In the genomic region with DNA sequence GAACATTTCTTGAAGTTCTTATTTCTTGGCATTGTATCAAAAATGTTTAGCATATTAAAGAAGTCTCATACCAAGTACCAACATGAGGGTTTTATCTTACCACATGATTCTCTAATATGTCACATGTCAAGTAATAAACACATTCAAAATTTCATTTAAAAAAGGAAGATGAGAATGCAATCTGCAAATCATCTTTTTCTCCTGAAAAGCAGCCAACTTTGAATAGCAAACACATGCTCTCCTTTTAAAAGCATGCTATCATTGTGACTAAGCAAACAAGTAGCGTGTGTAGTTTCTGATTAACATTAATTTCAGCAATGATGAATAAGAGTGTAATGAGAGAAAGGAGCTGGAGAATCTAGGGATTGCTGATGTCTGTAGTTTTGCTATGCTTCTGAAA, we compare ENCODE assay signal across 19 mouse cellular contexts. TPM values are rescaled to one million over a fixed set of nuclear protein-coding genes. Genes with fewer than 3 reads are reported as not detected.
DNase-seq lines count a peak whose midpoint lies in the region; ATAC-seq lines count a peak whose summit lies in the region.
"Had no signal": no experiment of that assay in that cellular context is flagged by ENCODE, and none has a peak within 500 bp of the region (broad histone marks: within the 10 kb centered on the region; RNA-seq: fewer than 3 reads in every experiment).

No protein-coding gene starts in this region.

- no peaks in the 10 kb centered on the region for H3K4me1 ChIP-seq in forebrain, embryonic 14.5 days (ENCODE audit: control insufficient read depth, insufficient read depth, low read length)
- peaks cover 10% of the 10 kb centered on the region; the same call in 1 of the 2 replicates for H3K4me1 ChIP-seq in forebrain, embryonic 15.5 days
- H3K4me1 ChIP-seq: intestine, embryonic 15.5 days had no signal

- H3K27ac ChIP-seq in forebrain, embryonic 14.5 days (ENCODE audit: low read depth, low read length), result no peak overlapping the region
- H3K27ac ChIP-seq in forebrain, embryonic 15.5 days (replicated peaks), result no peak overlapping the region
- H3K27ac ChIP-seq: heart, embryonic 10.5 days; hindbrain, embryonic 14.5 days; intestine, embryonic 15.5 days had no signal

- 0 out of 2 replicates have a peak, but pooled peaks have one; percentile 29 for ATAC-seq in forebrain, embryonic 14.5 days
- ATAC-seq in forebrain, embryonic 15.5 days (replicated peaks), result no peak
- ATAC-seq in megakaryocyte progenitor cell, adult 5-6 weeks (replicated peaks; ENCODE audit: poor library complexity), result 0 out of 2 replicates have a peak, but pooled peaks have one; percentile 26
- ATAC-seq: intestine, embryonic 15.5 days had no signal

- DNase-seq in forebrain, embryonic 14.5 days (ENCODE audit: low spot score), result peak; percentile 61
- peak; percentile 18 for DNase-seq in layer of hippocampus, adult 9-10 months (ENCODE audit: low spot score)
- no peak for DNase-seq in layer of hippocampus, postnatal 36 days
- DNase-seq in brain, adult 2 months (ENCODE audit: low read depth, low spot score), result peak; percentile 27
- no peak for DNase-seq in urinary bladder, postnatal 36 days (ENCODE audit: low spot score in 2 of 2)
- no peak for DNase-seq in spleen, adult 18-20 months
- DNase-seq: adrenal gland, adult 8-10 months; cerebellum, adult 11 months; cerebellum, adult 9-10 months; cerebellum, postnatal 25 days; heart, adult 18-20 months; heart, postnatal 14 days; kidney, adult 18-20 months had no signal

- no peaks in the 10 kb centered on the region for H3K9me3 ChIP-seq in forebrain, embryonic 14.5 days (replicated peaks; ENCODE audit: control insufficient read depth, low read length)
- H3K9me3 ChIP-seq in forebrain, embryonic 15.5 days, result no peaks in the 10 kb centered on the region
- H3K9me3 ChIP-seq: embryonic facial prominence, embryonic 12.5 days; heart, embryonic 10.5 days; intestine, embryonic 15.5 days had no signal

- H3K27me3 ChIP-seq in forebrain, embryonic 14.5 days (replicated peaks; ENCODE audit: control insufficient read depth, insufficient read depth, low read length), result no peaks in the 10 kb centered on the region
- no peaks in the 10 kb centered on the region for H3K27me3 ChIP-seq in forebrain, embryonic 15.5 days
- H3K27me3 ChIP-seq: embryonic facial prominence, embryonic 12.5 days; intestine, embryonic 15.5 days had no signal

- H3K36me3 ChIP-seq in forebrain, embryonic 14.5 days (ENCODE audit: control insufficient read depth, insufficient read depth, low read length), result peaks cover 5% of the 10 kb centered on the region; the same call in 1 of the 2 replicates
- no peaks in the 10 kb centered on the region for H3K36me3 ChIP-seq in forebrain, embryonic 15.5 days
- H3K36me3 ChIP-seq: embryonic facial prominence, embryonic 12.5 days; heart, embryonic 10.5 days; intestine, embryonic 15.5 days had no signal

- 78% methylated on average over 1 of the region's 1 CpGs for WGBS in forebrain, embryonic 14.5 days
- 55% methylated on average over 1 of the region's 1 CpGs for WGBS in forebrain, embryonic 15.5 days

- no peak overlapping the region for H3K9ac ChIP-seq in forebrain, embryonic 14.5 days (ENCODE audit: low read length)
- H3K9ac ChIP-seq in forebrain, embryonic 15.5 days (replicated peaks), result no peak overlapping the region
- H3K9ac ChIP-seq: embryonic facial prominence, embryonic 12.5 days; hindbrain, embryonic 14.5 days; intestine, embryonic 15.5 days had no signal

- no peak overlapping the region for H3K4me3 ChIP-seq in forebrain, embryonic 14.5 days (ENCODE audit: low read depth, low read length)
- H3K4me3 ChIP-seq in forebrain, embryonic 15.5 days, result no peak overlapping the region
- H3K4me3 ChIP-seq: embryonic facial prominence, embryonic 12.5 days; heart, embryonic 10.5 days; intestine, embryonic 15.5 days had no signal

- no peak overlapping the region for H3K4me2 ChIP-seq in forebrain, embryonic 14.5 days (ENCODE audit: low read length)
- H3K4me2 ChIP-seq in forebrain, embryonic 15.5 days (replicated peaks), result no peak overlapping the region
- H3K4me2 ChIP-seq: embryonic facial prominence, embryonic 12.5 days; hindbrain, embryonic 14.5 days; intestine, embryonic 15.5 days had no signal

RNA-seq across cellular contexts. Expression of a gene that starts 29.2 kb away (rescaled TPM):
- polyA plus RNA-seq in forebrain, embryonic 14.5 days (2014; fragmentation: Nextera tagmentation; extraction: Ambion mirVana), result 14.7 and 16.1 TPM in 2 replicates
- 13.6 and 14.0 TPM in 2 replicates for polyA plus RNA-seq in forebrain, embryonic 15.5 days (2015; fragmentation: Nextera tagmentation; extraction: Ambion mirVana)
- 10 to 100 TPM; 27.6 to 30.1 TPM for total RNA-seq in layer of hippocampus, postnatal 36 days (2021)
- total RNA-seq in megakaryocyte progenitor cell, adult 5-6 weeks (2015), result 10.1 and 13.6 TPM in 2 replicates
- 11.6 and 14.6 TPM in 2 replicates for total RNA-seq in megakaryocyte progenitor cell, adult 5-6 weeks (2017)

RNA-seq across cellular contexts. Expression of a gene that starts 29.5 kb away (rescaled TPM):
- 103 and 111 TPM in 2 replicates for polyA plus RNA-seq in forebrain, embryonic 14.5 days (2014; fragmentation: Nextera tagmentation; extraction: Ambion mirVana)
- polyA plus RNA-seq in forebrain, embryonic 15.5 days (2015; fragmentation: Nextera tagmentation; extraction: Ambion mirVana), result 111 and 114 TPM in 2 replicates
- 100 to 1,000 TPM; 136 to 140 TPM for total RNA-seq in layer of hippocampus, postnatal 36 days (2021)
- total RNA-seq in megakaryocyte progenitor cell, adult 5-6 weeks (2015), result 50.0 and 54.6 TPM in 2 replicates
- 26.4 and 34.7 TPM in 2 replicates for total RNA-seq in megakaryocyte progenitor cell, adult 5-6 weeks (2017)

Comparison
In these comparisons a context has a peak if more than half of its experiments do, and no peak if none do; other contexts are left out.
1. DNase-seq: peak in forebrain, embryonic 14.5 days (single experiment), layer of hippocampus, adult 9-10 months (single experiment) and brain, adult 2 months (single experiment); none in layer of hippocampus, postnatal 36 days (0 of 2), urinary bladder, postnatal 36 days (0 of 2) and spleen, adult 18-20 months (0 of 2).